Mouse (Mus musculus) frontal cortex, adult (tissue): ENCODE data around the gene Bpgm.

Experiments
- ATAC-seq: cut with Nextera tagmentation; 2 replicates; pipeline ENCODE4 v1.9.2; 2017; ENCODE audit warnings: mild to moderate bottlenecking, moderate library complexity, mixed read lengths; ENCODE audit not compliant: low TSS enrichment

Gene Bpgm

DNA sequence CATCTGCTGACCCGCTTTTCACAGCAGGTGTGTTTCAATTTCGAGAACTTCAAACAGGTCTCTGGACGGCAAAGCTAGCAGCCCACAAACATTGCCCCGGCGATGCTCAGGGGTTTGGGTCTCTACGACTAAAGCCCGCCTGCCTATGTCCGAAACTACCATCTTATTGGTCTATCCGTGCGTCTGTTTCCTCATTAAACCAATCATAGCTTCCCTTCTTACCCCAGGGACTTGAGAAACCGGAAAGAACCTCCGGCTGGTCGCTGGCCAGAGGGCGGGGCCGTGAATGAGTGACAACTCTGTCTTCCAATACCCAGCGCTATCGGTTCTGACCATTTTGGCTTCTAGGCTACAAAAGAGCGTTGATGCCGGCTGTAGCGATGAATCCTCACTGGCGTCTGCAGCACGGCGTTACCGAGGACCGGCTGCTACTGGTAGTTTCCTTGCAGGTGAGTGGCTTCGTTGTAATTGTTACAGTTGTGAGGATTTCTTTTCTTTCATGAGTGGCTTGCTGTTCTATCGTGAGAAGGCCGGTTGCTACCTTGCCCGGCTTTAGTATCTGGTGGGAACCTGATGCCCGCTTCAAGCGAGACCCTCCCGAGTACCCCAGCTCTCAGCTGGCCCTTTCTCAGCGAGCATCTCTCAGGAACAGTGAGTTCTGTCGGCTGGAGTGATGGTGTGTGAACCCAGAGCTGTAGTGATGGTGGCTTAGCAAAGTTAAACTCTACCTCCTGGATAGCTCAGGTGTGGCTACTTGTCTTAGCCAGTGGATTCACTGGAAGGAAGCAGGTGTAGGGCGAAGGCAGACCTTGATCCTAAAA, at the start of gene Bpgm:
TSS of gene Bpgm (plus strand) at position 234 of the 821 bp plus-strand sequence.
- ATAC-seq = peak; percentile 99

DNA sequence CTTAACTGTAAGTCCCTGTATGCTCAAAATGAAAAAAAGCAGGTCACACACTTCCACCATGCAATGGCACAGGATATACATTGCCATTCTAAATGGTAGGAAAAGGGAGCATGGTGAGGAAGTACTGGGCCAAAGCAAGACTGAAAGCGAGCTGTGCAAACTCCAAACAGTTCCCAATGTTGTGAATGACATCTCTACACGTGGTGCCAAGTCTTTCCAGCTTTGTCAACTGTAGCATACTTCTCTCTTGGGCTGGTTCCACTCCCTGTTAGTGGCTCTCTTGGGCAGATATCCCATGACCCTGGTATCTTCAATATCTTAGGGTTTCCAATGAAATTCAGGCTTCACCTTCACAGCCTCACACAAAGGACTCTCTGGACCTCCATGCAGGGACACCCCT, 37.0 kb upstream of the Bpgm start:
- ATAC-seq = no peak

DNA sequence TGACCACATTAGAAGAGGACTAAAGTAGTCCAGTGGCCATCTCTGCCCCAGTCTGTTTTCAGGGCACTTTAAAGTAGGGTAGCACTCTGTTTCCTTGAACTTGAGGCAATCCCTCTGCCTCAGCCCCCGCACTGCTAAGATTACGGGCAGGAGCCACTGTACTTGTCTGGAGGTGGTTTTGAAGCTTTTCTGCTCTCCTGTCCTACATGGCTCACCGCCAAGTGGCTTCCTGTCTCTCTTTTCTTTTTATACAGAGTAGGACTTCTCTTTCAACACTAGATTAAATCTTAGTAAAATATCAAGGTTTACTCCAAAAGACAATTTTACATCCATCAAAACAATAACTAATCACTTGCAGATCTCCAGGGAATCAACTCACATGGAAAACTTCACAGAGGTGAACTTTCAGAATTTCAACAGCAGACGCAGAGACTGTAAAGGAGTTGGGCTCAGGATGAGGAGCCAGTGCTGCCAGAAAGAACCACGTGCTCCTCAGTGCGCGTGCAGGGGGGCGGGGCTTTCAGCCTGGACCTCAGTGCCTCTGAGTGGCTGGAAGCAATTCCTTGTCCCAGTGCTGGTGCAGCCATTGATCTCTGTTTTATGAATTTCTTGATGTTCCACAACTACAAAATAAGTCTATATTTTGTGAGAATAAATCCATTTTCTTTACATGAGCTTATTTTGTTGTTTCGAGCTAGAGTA, 34.3 kb upstream of the Bpgm start:
- peak; percentile 44; the same call in 1 of the 2 replicates for ATAC-seq

DNA sequence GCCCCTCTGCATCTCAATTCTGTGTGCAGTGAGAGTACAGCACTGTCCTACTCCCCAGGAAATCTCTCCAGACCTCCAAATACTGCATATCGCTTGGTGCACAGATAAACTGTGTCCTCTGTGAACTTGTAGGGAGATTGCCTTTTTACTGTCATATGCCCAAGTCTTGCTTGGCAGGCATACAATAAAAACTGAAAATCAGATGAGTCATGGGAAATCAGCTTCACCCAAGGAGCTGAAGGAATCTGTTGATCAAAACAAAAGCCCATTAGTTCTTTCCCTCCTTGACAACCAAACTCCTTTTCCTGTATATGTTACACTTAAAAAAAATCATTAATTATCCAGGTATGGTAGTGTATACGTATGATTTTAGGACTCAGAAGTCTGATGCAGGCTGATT, 32.2 kb upstream of the Bpgm start:
- no peak for ATAC-seq

DNA sequence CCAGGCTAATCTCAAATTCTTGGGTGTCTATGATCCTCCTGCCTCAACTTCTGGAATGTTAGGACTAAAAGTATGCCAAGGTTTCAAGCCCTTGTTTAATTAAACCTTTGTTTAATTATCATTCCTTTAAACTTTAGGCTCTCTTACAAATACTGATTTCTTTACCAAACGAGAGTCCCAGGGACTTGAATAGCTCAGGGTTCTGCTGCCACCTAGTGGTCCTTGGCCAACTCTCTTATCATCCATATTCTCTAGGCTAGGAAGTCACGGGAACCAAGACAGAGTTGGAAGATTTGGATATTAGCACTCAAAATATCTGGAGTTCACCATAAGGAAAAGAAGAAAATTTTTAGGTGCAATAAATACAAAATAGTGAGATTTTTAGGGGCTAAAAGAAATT, 28.0 kb upstream of the Bpgm start:
- ATAC-seq = peak; percentile 95

DNA sequence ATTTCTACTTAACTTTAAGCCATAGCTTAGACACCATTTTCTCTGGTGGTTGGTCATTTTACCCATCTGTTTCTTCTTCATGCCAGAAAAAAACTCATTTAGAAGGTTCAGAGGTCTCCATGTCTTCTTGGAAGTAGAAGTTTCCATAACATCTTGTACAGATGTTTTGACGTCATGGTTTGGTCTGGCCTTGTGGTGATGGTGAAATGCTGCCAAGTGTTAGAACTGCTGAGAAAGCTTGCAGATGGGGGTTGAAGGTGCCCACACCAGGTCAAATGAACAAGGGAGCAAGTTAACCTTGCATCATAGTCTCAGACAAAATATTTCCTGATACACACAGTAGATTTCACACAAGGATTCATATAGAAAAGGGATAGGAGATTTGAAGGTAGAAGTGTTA, 27.3 kb upstream of the Bpgm start:
- no peak for ATAC-seq

DNA sequence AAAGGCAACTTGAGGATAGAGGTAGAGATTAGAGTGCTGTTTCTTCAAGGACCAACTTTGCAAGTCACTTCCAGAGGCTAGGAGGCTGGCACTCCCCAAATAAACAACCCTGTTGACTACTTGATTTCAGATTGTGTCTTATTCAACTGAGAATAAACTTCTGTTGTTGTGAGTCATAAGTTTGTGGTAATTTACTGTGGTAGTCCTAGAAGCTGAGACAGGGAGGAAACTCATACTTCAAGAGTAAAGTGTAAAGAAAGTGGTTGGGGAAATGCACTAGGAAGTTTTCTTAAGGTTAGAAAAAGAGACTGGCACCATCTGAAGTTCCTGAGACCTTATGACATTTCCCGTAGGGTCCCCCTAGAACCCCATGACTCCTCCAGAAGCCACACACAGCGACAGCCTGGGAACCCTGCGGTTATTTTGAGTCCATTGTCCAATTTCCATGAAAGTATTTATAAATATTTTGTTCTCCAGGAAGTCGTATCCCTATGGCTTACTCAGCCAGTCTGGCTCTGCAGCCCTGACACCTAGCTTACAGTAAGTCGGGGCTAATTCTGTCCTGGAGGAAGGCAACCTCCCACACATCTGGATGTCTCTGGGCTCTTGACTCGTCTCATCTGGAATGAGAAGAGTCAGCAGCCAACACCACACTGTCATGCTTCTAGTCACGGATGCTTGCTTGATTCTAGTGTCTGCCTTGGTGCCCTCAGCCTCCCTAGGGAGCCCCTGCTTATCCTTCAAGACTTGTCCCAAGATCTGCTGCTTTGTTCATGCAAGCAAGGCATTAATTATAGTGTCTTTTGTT, 22.8 kb upstream of the Bpgm start:
- no peak for ATAC-seq

DNA sequence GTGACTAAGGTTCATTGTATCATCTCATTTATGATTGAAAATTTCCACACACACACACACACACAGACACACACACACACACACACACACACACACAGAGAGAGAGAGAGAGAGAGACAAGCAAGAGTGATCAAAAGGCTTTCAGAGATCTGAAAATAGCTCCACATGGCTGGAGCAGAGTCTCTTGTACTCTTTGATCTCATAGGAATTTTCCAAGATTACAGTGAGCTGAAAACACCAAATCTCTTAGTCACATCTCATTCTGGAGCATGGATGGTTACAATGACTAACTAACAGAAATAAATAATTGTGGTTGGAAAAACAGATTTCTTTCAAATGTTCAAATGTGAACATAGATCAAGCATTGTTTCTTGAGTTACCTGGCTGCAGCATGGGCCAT, 16.6 kb upstream of the Bpgm start:
- no peak for ATAC-seq

DNA sequence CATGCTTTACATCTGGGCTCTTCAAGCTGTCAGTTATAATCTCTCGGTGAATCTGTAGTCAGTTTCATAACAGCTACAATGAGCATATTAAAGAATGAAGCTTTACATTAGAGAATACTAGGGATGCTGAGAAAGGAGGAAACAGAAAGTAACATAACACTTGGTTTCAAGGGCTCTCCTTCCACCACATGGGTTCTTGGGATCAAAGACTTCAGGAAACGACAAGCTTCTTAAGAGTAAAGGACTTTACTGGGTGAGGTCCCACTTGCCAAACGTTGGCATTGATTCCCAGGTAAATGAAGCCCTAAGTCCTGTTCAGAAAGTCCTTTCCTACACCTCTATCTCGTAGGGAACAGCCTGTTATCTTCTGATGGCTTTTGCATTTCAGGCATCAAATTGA, 15.4 kb upstream of the Bpgm start:
- no peak for ATAC-seq

DNA sequence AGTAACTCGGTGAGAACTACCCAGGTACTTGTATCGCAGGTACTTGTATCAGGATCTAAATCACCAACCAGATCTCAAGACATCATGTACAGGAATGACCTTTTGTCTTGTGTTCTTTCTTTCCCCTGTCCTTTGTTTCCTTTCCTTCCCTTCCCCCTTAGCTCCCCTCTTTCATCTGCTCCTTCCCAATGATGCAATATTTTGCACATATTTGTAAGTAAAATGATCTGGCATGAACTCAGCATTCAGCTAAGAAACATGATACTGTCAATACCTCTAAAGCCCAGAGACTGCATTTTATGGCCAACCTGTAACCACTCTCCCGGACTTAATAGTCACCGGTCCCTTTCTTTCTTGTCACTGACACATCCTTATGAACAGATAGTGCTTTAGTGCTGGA, 12.4 kb upstream of the Bpgm start:
- ATAC-seq = no peak

DNA sequence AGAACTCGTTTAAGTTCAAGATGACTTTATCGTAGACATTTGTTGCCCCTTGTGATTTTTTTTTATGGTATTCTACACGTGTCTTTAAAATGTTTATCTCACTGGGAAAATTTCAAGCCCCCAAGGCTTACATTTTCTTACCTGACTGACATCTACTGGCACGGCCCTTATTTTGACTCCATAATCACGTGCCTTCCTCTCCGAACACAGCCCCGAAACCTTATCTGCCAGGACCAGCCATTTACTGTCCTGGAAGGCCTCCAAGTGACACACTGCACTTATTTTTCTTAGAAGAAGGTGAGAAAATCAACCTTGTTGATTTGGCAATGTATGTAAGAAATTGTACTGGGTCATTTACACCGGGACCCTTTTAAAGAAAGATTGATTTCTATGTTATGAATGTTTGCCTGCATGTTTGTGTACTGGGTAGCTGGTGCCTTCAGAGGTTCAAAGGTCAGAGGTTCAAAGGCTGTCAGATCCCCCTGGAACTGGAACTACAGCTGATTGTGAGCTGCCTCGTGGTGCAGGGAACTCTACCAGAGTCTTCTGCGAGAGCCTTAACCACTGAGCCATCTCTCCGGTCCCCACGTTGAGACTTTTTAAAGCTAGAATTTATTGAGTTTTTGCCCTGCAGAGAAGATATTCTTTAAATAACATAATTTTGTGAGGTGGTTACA, 4.4 kb upstream of the Bpgm start:
- ATAC-seq = no peak

DNA sequence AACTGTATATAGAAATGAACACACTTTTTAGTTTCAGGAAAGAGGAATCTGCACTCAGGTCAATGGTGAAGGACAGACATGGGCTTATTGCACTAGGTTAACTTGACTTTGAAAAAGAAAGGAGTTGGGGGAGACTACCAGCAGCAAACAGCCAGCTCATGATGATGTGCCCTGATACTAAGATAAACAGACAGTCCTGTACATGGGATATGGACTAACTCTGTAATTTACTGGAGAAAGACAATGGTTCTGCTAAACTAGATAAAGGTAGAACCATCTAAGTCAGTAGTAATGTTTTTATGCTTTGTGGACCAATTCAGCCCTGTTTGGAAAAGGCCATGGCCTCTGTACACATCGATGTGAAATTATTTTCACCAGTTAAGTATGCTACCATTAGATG, 2.7 kb upstream of the Bpgm start:
- ATAC-seq = no peak

DNA sequence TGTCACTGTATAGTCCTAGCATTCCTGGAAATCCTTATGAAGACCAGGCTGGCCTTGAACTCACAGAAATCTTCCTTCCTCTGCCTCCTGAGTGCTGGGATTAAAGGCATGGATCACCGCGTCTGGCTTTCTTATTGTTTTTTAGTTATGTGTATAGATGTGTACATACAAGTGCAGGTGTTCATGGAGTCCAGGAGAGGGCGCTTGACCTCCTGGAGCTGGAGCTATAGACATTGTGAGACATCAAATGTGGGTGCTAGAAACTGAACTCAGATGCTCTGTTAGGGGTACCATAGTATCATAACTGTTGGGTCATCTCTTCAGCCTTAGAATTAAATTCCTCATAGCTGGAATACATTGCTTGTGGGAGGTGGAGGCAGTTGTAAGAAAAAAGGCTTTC, 2.0 kb upstream of the Bpgm start:
- no peak for ATAC-seq

DNA sequence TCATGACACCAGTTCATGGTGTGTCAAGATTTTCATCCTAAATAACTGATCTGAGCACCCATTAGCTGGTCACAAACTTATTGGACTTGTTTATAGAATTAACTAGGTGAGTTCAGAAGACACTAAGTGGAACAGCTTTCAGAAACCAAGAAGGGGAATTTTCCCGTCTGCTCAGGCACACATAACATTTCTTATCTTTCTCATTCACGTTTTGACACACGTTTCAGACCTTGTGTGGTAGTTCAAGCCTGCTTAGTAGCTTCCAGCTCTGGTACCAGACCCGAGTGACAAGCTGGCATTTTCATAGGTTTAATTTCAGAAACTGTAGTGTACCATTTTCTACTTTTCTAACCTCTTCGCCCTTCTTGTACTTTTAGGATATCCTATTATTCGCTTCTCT, 616 bp upstream of the Bpgm start:
- ATAC-seq = no peak

DNA sequence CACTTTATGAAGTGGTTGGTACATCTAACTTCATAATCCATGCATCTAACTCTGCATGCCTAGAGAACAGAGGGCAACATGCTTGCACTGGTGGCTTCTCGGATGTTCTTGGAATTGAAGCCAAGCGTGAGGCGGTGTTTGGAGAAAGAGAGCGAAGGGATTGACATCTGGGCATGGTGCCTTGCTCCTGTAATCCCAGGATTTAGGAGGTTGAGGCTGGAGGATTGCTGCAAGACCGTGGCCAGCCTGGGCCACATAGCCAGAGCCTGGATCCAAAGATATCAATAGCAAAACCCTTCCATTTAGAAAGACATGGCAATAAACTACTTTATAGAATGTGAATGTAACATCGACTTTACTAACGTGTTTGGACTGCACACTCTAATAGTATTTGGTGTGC, 2.0 kb downstream of the Bpgm start:
- no peak for ATAC-seq

DNA sequence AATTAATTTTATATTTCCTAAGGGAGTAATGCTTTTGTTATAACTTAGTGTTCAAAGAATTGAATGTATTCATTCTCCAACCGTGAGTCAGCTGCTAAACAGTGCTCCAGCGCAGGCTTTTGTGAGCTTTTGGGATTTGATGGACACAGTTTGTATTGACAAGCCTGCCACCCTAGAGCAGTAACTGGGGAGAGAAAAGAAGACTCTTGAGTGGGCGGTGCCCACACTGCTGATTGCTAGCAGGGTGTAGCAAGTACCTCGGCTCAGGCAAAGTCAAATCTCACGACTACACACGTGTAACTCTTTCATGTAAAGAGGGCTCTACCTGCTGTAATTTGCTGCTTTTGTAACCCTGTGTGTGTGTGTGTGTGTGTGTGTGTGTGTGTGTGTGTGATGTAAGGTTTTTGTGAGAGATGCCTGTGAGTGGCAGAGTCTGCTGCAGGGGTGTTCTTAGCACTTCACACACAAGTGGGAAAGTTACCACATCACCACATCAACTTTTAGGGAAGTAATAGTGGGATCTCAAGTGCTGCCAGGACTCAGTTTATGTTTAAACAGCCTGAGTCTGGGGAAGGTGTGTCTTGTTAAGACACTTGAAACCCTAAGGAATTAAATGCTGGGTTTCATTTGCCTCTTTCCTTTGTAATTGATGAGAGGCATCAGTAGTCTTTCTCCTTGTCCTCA, 2.8 kb downstream of the Bpgm start:
- ATAC-seq = no peak

DNA sequence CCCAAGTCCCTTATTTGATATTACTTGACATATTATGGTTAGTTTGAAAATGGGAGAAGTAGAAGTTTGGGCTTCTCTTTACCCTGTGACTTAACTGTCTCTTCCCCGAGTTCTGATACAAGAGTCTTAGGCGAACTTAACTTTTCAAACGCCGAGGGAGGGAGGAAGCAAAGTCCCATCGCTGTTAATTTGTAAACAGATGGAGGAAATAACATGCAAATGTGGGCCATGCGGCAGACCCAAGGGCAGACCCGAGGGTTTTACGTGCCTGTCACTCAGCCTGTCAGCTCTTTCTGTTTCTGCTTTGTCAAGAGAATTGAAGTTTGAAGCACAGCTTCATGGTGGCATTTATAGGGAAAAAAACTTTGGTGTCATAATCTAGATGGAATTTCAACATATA, 3.5 kb downstream of the Bpgm start:
- ATAC-seq = no peak

DNA sequence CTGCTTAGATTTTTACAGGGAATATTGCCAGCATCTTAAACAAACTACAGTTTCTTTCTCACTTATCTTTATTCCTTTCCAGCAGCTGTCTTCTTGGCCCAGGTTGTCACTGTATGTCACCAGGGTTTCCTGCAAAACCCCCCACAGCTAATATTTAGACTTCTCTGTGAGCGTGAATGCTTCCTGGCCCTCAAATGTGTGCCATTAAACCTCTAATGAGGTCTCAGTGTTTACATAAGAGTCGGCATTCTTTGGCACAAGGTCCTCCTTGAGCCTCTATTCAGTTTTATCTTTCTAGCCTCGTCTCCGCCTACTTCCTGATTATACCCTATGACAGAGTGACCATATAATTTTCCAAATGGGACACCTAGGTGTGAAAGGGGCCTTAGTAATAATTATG, 4.7 kb downstream of the Bpgm start:
- no peak for ATAC-seq

DNA sequence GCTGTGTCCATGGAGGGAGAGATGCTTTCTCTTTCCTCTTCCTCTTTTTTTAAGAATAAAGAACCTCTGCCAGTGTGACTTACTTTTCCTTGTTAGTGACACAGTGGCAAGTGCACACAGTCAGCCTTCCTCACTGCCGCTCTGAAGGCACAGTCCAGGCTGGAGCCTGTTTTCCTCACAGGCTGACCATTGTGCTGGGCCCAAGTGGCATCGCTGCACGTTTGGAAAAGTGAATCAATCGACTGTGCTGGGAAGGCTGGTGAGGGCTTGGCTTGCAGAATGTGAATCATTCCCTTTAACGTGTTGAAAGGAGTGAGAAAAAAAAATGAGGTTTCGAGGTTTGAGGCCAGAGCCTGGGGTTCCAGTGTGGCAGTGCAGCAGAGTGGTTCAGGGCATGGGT, 5.3 kb downstream of the Bpgm start:
- no peak for ATAC-seq

DNA sequence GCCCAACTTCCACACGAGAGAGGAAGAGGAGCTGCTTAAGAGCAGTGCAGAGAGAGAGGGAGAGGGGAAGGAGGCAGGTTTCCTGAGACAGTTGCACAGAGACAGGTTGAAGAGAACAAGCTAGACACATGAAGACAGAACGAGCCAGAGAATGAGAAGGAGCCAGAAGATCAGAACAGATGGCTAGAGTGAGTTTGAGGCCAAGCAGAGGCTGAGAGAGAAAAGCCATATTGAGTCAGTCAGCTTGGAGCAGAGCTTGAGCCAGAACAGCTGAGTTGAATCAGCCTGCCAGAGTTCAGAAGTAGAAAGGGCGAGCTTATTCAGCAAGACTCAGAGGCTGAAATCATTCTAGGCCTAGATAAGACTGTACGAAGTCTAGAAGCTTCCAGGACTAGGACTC, 6.8 kb downstream of the Bpgm start:
- no peak for ATAC-seq

DNA sequence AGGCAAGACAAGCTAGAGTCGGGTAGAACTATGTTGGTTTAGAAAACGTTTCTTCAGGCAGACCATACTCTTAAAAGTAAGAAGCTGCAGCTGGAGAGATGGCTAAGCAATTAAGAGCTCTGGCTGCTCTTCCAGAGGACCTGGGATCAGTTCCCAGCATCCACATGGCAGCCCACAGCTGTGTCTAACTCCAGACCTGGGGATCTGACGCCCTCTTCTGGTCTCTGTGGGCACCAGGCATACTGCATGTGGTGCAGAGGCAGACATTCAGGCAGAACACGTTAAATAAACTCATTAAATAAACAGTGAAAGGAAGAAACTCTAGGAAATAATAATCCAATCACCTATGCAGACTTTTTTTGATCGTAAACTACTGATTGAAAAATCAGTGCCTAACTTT, 7.4 kb downstream of the Bpgm start:
- ATAC-seq = no peak

DNA sequence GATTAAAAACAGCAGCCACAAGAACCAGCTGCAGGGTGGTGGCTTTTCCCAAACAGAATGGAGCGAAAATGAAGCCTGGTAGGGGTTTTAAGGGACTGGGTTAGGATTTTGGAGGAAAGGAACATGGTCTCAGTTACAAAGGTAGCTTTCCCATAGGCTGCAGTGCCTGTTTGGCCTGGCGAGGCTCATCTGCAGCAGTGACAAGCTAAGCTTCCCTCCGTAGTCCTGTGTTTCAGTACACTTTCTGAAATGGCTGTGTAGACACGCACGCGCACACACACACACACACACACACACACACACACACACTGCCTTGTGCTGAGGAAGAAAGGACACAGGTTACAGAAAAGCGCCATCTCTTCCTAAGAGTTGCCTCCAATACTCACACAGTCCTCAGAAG, 7.8 kb downstream of the Bpgm start:
- ATAC-seq = no peak
